Mouse (Mus musculus) layer of hippocampus, adult 2 months (tissue): ENCODE measurements at regions not wholly inside any gene's neighbourhood (a gene's known extent, or its start where the extent isn't known, plus 50 kb on each side); places are given as distances from the start of the nearest gene placed in this dataset.

Source experiments
- DNase-seq, 2 experiments: peaks; one replicate each; pipeline ENCODE4 v3.0.0; 2022; ENCODE audit warnings: low spot score in 2 of 2
- H3K27ac ChIP-seq: fragments of 200-600 bp; 2 replicates; pipeline ENCODE4 v1.8.1; 2022
- H3K4me3 ChIP-seq: fragments of 200-600 bp; 2 replicates; pipeline ENCODE4 v1.8.1; 2022; ENCODE audit warnings: mild to moderate bottlenecking
- CTCF ChIP-seq: fragments of 200-600 bp; conservative IDR thresholded peaks from 2 replicates; pipeline ENCODE4 v1.8.1; 2022; ENCODE audit warnings: antibody characterized with exemption, mild to moderate bottlenecking, moderate library complexity

DNA sequence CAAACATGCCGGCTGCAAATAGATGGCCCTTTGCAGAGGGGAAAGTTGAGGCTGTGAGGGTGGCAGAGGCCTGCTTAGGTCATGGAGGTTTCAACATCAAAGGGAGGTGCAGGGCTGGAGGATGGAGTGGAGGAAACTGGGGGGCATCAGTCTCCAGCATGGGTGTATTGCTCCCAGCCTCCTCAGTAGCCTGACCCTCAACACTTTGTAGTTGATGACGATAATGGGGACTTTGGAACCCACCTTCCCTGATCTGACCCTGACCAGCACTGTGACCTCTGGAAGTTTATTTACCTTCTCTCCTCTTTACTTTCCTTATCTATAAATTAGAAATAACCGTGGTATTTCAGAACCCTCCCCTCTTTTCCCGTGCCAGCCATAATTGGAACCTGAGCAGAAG lies 56.2 kb downstream of the Gm26897 start:
- no peak for DNase-seq
- Histone ChIP-seq H3K27ac (no peak overlapping the region), H3K4me3 (no peak overlapping the region)
- no peak for TF ChIP-seq CTCF

DNA sequence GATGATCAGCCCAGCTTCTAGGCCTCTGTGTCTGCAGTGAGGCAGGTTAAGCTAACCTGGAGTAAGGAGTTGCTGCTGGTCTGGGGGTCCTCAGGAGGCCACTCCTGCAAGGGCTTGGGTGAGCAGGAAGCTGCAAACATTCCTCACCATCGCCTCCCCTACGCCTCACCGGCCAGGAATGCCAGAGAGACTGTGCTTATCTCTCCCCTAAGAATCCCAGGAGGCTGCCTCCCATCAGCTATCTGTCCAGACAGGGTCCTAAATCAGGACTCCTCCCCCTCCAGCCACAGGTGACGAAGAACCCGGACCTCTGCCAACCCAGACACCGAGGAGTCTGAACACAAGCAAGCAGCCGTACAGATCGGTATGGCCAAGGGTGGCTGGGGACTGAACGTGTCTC lies 56.8 kb downstream of the Gm26897 start:
- no peak for TF ChIP-seq CTCF
- H3K4me3 ChIP-seq, result no peak overlapping the region
- no peak overlapping the region for H3K27ac ChIP-seq
- DNase-seq, result no peak

- H3K27ac ChIP-seq, result no peak overlapping the region
- no peak overlapping the region for H3K4me3 ChIP-seq
- TF ChIP-seq CTCF, result no peak
- DNase-seq, result no peak
These were observed 57.4 kb downstream of the Gm26897 start for GRCm38 (mm10) chr5:111791089-111791561.

DNA sequence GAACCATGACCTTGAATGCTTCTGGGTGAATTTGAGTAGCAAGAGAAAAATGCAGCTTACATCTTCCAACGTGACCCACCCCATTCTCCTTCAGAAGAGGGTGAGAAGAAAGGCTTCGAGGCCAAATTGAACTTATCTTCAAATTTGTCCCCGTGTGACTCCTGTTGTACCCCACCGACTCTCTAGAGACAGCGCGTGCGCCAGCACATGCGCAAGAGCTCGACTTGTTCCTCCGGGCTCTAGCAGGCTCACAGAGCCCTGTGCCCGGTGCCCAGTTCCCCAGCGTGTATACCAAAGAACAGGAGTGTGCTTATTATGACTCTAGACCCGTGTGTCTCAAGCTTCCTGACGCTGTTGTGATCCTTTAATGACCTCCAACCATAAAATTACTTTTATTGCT lies 59.0 kb downstream of the Gm26897 start:
- H3K27ac ChIP-seq, result no peak overlapping the region
- TF ChIP-seq CTCF, result no peak
- no peak for DNase-seq

GRCm38 (mm10) chr5:111793178-111793577 lies 59.5 kb downstream of the Gm26897 start:
- Histone ChIP-seq H3K27ac (no peak overlapping the region), H3K4me3 (no peak overlapping the region)
- DNase-seq, result no peak
- no peak for TF ChIP-seq CTCF

More for the DNA sequence above, 59.0 kb downstream of the Gm26897 start:
- no peak overlapping the region for H3K4me3 ChIP-seq

DNA sequence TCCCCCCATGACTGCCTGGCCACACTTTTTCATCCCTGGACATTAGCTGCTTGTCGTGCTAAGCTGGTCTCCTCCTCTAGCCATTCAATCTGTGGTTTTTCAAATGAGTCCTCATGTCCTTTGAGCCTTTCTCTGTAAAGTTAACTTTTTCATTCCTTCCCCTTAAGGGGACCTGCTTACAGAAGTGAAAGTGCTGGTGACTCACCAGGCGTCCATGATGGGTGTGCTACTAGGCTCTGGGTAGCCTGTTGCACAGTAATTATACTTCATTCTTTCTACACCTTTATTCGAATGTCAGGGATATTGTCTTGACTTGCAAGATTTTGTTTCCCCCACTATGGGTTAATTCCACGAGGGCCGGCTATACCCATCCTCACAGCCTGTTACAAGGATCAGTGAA lies 63.2 kb downstream of the Gm26897 start:
- TF ChIP-seq CTCF, result no peak

DNA sequence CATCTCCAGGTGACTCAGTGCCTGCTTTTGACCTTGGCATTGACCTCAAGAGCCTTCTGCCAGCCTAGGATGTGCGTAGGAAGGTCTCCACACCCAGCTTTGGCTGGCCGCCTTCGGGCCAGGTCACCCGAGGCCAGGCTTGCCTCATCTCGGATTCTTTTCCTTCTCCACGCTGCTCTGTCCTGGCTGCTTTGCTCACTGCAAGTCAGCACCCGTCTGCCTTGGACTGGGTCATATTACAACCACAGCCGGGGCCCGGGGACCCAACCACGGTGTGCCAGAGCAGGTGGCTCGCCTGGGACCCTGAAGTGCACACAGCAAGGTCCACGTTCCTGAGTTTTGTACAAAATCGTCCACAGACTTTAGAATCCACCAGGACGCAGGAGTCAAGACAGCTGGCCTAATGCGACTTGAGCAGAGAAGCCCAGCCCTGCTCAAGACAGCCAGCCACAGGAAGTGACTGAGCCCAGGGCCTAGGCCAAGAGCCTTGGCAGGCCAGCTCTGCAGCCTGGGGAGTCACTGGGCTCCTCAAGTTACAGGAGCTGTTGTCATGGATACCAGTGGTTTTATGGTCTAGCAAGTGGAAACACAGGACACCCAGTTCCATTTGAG lies 66.1 kb downstream of the Gm26897 start:
- Histone ChIP-seq H3K4me3 (no peak overlapping the region), H3K27ac (no peak overlapping the region)
- no peak for TF ChIP-seq CTCF
- no peak for DNase-seq

More for the DNA sequence above, 63.2 kb downstream of the Gm26897 start:
- no peak for DNase-seq
- Histone ChIP-seq H3K4me3 (no peak overlapping the region), H3K27ac (no peak overlapping the region)

DNA sequence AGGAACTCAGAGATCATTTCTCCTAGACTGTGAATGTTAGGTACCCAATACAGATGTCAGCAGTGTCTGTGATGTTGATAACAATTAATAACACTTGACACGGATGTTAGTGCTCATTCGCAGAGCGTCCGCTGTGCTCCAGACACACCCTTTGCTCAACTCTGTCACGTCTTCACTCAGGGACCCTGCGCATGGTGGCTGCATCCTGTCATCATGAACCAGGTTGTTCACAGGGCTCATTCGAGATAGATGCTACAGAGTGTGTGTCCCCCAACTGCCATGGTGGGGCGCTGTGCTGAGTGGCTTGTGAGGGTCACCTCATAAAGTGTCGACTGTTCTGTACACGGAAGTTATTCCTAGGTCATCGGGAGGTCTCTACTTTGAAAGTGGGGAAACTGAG lies 66.8 kb downstream of the Gm26897 start:
- Histone ChIP-seq H3K4me3 (no peak overlapping the region), H3K27ac (no peak overlapping the region)
- DNase-seq, result no peak
- TF ChIP-seq CTCF, result peak; percentile 41

DNA sequence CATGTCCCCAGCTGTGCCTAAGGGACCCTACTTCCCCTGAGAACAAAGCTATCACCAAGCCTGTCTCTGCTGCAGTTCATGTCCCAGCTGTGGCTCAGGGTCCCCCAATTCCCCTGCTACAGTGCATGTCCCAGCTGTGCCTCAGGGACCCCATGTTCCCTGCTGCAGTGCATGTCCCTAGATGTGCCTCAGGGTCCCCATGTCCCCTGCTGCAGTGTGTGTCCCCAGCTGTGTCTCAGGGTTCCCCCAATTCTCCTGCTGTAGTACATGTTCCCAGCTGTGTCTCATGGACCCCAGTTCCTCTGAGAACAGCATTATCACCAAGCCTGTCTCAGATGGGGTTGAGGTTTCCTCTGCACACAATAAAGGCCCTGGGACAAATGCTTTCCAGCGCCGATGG lies 67.3 kb downstream of the Gm26897 start:
- no peak for DNase-seq
- H3K27ac ChIP-seq, result no peak overlapping the region
- TF ChIP-seq CTCF, result no peak

GRCm38 (mm10) chr5:111804542-111804941 lies 70.8 kb downstream of the Gm26897 start:
- TF ChIP-seq CTCF, result no peak
- no peak overlapping the region for H3K27ac ChIP-seq
- no peak for DNase-seq

More for the DNA sequence above, 67.3 kb downstream of the Gm26897 start:
- no peak overlapping the region for H3K4me3 ChIP-seq

GRCm38 (mm10) chr5:111805150-111805549 lies 71.4 kb downstream of the Gm26897 start:
- TF ChIP-seq CTCF, result no peak
- DNase-seq, result no peak
- Histone ChIP-seq H3K4me3 (no peak overlapping the region), H3K27ac (no peak overlapping the region)

More at GRCm38 (mm10) chr5:111804542-111804941, 70.8 kb downstream of the Gm26897 start:
- no peak overlapping the region for H3K4me3 ChIP-seq

DNA sequence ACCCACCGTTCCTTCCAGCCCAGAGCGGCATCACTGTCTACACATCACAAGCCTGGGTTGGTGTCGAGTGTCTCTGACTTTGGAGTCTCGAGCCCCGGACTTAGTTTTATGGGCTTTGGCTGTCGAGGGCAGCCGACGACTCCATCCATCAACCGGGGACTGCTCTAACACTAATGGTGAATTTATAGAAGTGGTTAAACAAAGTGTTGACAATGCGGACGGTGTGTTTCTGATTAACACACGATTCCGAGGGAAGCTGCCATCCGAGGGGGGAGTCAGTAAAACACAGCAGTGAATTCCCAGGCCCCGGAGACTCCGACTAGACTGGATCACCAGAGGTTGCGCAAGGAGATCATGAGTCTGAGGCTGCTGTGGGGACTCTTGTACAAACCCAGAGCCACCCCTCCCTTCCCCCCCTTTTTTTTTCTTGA lies 72.1 kb downstream of the Gm26897 start:
- no peak overlapping the region for H3K27ac ChIP-seq
- no peak for TF ChIP-seq CTCF
- H3K4me3 ChIP-seq, result no peak overlapping the region
- no peak for DNase-seq

- no peak for DNase-seq
- no peak overlapping the region for H3K4me3 ChIP-seq
- H3K27ac ChIP-seq, result no peak overlapping the region
- TF ChIP-seq CTCF, result peak; percentile 53
These were observed 76.5 kb downstream of the Gm26897 start for GRCm38 (mm10) chr5:111810079-111810808.

- Histone ChIP-seq H3K4me3 (no peak overlapping the region), H3K27ac (peak overlapping the region; percentile 88)
- DNase-seq, result peak; percentile 25 to 34
- TF ChIP-seq CTCF, result no peak
These were observed 78.9 kb downstream of the Gm26897 start for GRCm38 (mm10) chr5:111812581-111812980.
